Mouse (Mus musculus) thymus, adult 2 months (tissue): ENCODE measurements around the gene Phlpp1.

ENCODE experiments used
- CTCF ChIP-seq: fragments of 200-500 bp; IDR thresholded peaks from 2 replicates; pipeline ENCODE4 v1.5.1; 2012; ENCODE audit warnings: mild to moderate bottlenecking, control low read depth, low read length, moderate library complexity, borderline replicate concordance; ENCODE audit not compliant: control insufficient read depth, poor library complexity, insufficient read depth; ENCODE audit errors: extremely low read depth
- POLR2A ChIP-seq: fragments of 200-500 bp; IDR thresholded peaks from 2 replicates; pipeline ENCODE4 v1.6.1; 2012; ENCODE audit warnings: mild to moderate bottlenecking, low read length, control low read depth, moderate library complexity; ENCODE audit not compliant: control insufficient read depth, poor library complexity, insufficient read depth; ENCODE audit errors: extremely low read depth

DNA sequence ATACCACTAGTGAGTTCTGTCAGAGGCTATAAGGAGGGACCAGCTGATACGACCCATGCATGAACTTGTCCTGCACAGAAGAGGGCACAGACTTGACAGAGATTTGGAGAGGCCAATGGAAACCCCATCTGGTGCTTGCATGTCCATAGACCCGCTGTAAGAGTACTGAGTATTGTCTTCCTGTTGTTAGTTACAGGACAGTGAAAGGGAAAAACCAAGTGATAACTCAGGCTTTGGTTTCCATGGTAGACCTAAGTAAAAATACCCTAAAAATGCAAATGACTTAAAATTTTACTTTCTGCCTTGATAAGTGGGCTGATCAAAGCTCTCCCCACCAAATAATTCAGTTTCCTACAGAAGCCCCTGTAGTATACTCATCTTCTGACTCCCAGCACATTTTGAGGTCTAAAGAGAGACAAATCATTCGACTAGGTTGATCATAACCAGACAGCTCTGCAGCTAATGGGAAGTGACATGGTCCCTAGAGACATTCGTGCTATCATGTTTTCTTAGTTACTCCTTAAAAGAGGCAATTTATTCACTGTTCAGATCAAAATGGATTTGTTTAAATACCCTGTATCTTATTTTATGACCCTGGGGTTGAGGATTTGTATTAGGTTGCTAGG, 25.9 kb upstream of the Phlpp1 start:
- TF ChIP-seq CTCF = no peak
- TF ChIP-seq POLR2A = no peak
